Mouse (Mus musculus) megakaryocyte, embryonic 14.5 days (primary cell): Measurements from ENCODE around the gene Zgrf1. TPM values are rescaled to one million over a fixed set of nuclear protein-coding genes. Genes with fewer than 3 reads are reported as not detected.
A peak's percentile ranks its signal among the peaks of the same experiment; 100 is the strongest.

Source experiments
- H3K27me3 ChIP-seq: replicated peaks from 2 replicates; pipeline ENCODE3; 2012; ENCODE audit warnings: inconsistent platforms
- H3K36me3 ChIP-seq: replicated peaks from 2 replicates; pipeline ENCODE3; 2012; ENCODE audit warnings: low read length, inconsistent platforms, mixed read lengths
- H3K4me1 ChIP-seq: 2 replicates; pipeline ENCODE4 v1.6.1; 2012; ENCODE audit warnings: inconsistent platforms
- H3K4me3 ChIP-seq: replicated peaks from 2 replicates; pipeline ENCODE3; 2012; ENCODE audit warnings: moderate library complexity, mild to moderate bottlenecking, inconsistent platforms
- H3K9me3 ChIP-seq: 2 replicates; pipeline ENCODE4 v1.6.1; 2012; ENCODE audit warnings: inconsistent platforms
- FLI1 ChIP-seq: IDR thresholded peaks from 2 replicates; pipeline ENCODE4 v1.6.1; 2012; ENCODE audit warnings: low read length, inconsistent platforms, mixed read lengths
- GATA1 ChIP-seq: IDR thresholded peaks from 3 replicates; pipeline ENCODE4 v1.6.1; 2012; ENCODE audit warnings: mixed read lengths, low read length, inconsistent platforms, borderline replicate concordance
- polyA plus RNA-seq: library from polyadenylated mRNA; stranded (reverse); fragments of >175 nt; gene quantifications from 2 replicates; pipeline ENCODE4 v1.2.3, GENCODE M21; 2012; ENCODE audit warnings: low replicate concordance; ENCODE audit not compliant: insufficient read depth

Zgrf1 gene
- polyA plus RNA-seq, 1 experiment: 0.07 TPM

- Histone ChIP-seq H3K4me1 (no peaks in the 10 kb centered on the region; the same call in 1 of the 2 replicates), H3K9me3 (no peaks in the 10 kb centered on the region), H3K4me3 (no peak overlapping the region), H3K27me3 (no peaks in the 10 kb centered on the region), H3K36me3 (no peaks in the 10 kb centered on the region)
- TF ChIP-seq GATA1: no peak
- no peak for TF ChIP-seq FLI1
Measured at GRCm38 (mm10) chr3:127525188-127525819, 28.0 kb upstream of the Zgrf1 start.

GRCm38 (mm10) chr3:127527465-127528034 is 25.7 kb upstream of the Zgrf1 start:
- Histone ChIP-seq H3K9me3 (no peaks in the 10 kb centered on the region), H3K36me3 (no peaks in the 10 kb centered on the region)

GRCm38 (mm10) chr3:127529210-127529609 is 24.1 kb upstream of the Zgrf1 start:
- Histone ChIP-seq H3K27me3 (no peaks in the 10 kb centered on the region), H3K9me3 (no peaks in the 10 kb centered on the region), H3K36me3 (no peaks in the 10 kb centered on the region), H3K4me1 (no peaks in the 10 kb centered on the region), H3K4me3 (no peak overlapping the region)
- no peak for TF ChIP-seq GATA1
- no peak for TF ChIP-seq FLI1

More at GRCm38 (mm10) chr3:127527465-127528034, 25.7 kb upstream of the Zgrf1 start:
- Histone ChIP-seq H3K27me3 (no peaks in the 10 kb centered on the region), H3K4me3 (no peak overlapping the region), H3K4me1 (no peaks in the 10 kb centered on the region)
- TF ChIP-seq FLI1 (no peak), GATA1 (no peak)

- no peaks in the 10 kb centered on the region for H3K36me3 ChIP-seq
- TF ChIP-seq GATA1: no peak
- no peak for TF ChIP-seq FLI1
- no peaks in the 10 kb centered on the region for H3K9me3 ChIP-seq
- H3K27me3 ChIP-seq: no peaks in the 10 kb centered on the region
- H3K4me1 ChIP-seq: no peaks in the 10 kb centered on the region
- H3K4me3 ChIP-seq: no peak overlapping the region
Measured at GRCm38 (mm10) chr3:127529824-127530223, 23.5 kb upstream of the Zgrf1 start.

GRCm38 (mm10) chr3:127530293-127530692 is 23.0 kb upstream of the Zgrf1 start:
- Histone ChIP-seq H3K4me1 (no peaks in the 10 kb centered on the region), H3K4me3 (no peak overlapping the region), H3K36me3 (no peaks in the 10 kb centered on the region), H3K27me3 (no peaks in the 10 kb centered on the region), H3K9me3 (no peaks in the 10 kb centered on the region)
- TF ChIP-seq GATA1: no peak
- no peak for TF ChIP-seq FLI1

GRCm38 (mm10) chr3:127539193-127539592 is 14.1 kb upstream of the Zgrf1 start:
- no peak overlapping the region for H3K4me3 ChIP-seq
- peaks cover 52% of the 10 kb centered on the region for H3K36me3 ChIP-seq
- H3K27me3 ChIP-seq: no peaks in the 10 kb centered on the region
- no peaks in the 10 kb centered on the region for H3K9me3 ChIP-seq
- no peaks in the 10 kb centered on the region for H3K4me1 ChIP-seq
- TF ChIP-seq FLI1: no peak
- TF ChIP-seq GATA1: no peak

GRCm38 (mm10) chr3:127543976-127544375 is 9.3 kb upstream of the Zgrf1 start:
- Histone ChIP-seq H3K36me3 (peaks cover 60% of the 10 kb centered on the region), H3K9me3 (no peaks in the 10 kb centered on the region), H3K27me3 (no peaks in the 10 kb centered on the region), H3K4me3 (no peak overlapping the region), H3K4me1 (no peaks in the 10 kb centered on the region)
- TF ChIP-seq FLI1: no peak
- TF ChIP-seq GATA1: no peak

- TF ChIP-seq FLI1 (no peak), GATA1 (no peak)
- Histone ChIP-seq H3K27me3 (no peaks in the 10 kb centered on the region), H3K4me1 (peaks cover 2% of the 10 kb centered on the region; the same call in 1 of the 2 replicates), H3K36me3 (peaks cover 56% of the 10 kb centered on the region), H3K9me3 (no peaks in the 10 kb centered on the region), H3K4me3 (no peak overlapping the region)
Measured at GRCm38 (mm10) chr3:127544610-127545121, 8.6 kb upstream of the Zgrf1 start.

GRCm38 (mm10) chr3:127547882-127548281 is 5.4 kb upstream of the Zgrf1 start:
- TF ChIP-seq FLI1 (no peak), GATA1 (no peak)
- peaks cover 14% of the 10 kb centered on the region; the same call in 1 of the 2 replicates for H3K4me1 ChIP-seq
- H3K9me3 ChIP-seq: no peaks in the 10 kb centered on the region
- H3K27me3 ChIP-seq: no peaks in the 10 kb centered on the region
- H3K4me3 ChIP-seq: no peak overlapping the region
- peaks cover 35% of the 10 kb centered on the region for H3K36me3 ChIP-seq

GRCm38 (mm10) chr3:127552434-127552972 is 786 bp upstream of the Zgrf1 start:
- peaks cover 17% of the 10 kb centered on the region for H3K36me3 ChIP-seq
- no peak for TF ChIP-seq FLI1
- TF ChIP-seq GATA1: no peak
- H3K4me3 ChIP-seq: peak overlapping the region; percentile 93
- no peaks in the 10 kb centered on the region for H3K27me3 ChIP-seq
- H3K9me3 ChIP-seq: no peaks in the 10 kb centered on the region
- peaks cover 28% of the 10 kb centered on the region for H3K4me1 ChIP-seq

GRCm38 (mm10) chr3:127553720-127554043 is 393 bp downstream of the Zgrf1 start:
- H3K4me3 ChIP-seq: peak overlapping the region; percentile 93
- H3K27me3 ChIP-seq: no peaks in the 10 kb centered on the region
- H3K9me3 ChIP-seq: no peaks in the 10 kb centered on the region
- peaks cover 28% of the 10 kb centered on the region for H3K4me1 ChIP-seq
- TF ChIP-seq FLI1 (no peak), GATA1 (no peak)
- H3K36me3 ChIP-seq: peaks cover 17% of the 10 kb centered on the region
